Mouse (Mus musculus) limb, embryonic 14.5 days (tissue): ENCODE measurements at regions not wholly inside any gene's neighbourhood (a gene's known extent, or its start where the extent isn't known, plus 50 kb on each side); places are given as distances from the start of the nearest gene placed in this dataset.

Source experiments
- ATAC-seq: fragments of 200-750 bp; cut with Nextera tagmentation; 2 replicates; pipeline ENCODE4 v1.8.0; 2017; ENCODE audit warnings: low read depth, moderate number of reproducible peaks, moderate TSS enrichment; ENCODE audit not compliant: low FRiP score
- DNase-seq: peaks from one replicate; pipeline ENCODE4 v3.0.0-alpha.2; 2015; ENCODE audit warnings: low spot score
- H3K27ac ChIP-seq: fragments of 300-500 bp; sonication (generic); replicated peaks from 2 replicates; pipeline ENCODE4 v1.5.1; 2014; ENCODE audit warnings: low read depth, mild to moderate bottlenecking, low read length, moderate library complexity, mixed read lengths
- H3K27me3 ChIP-seq: fragments of 300-500 bp; sonication (generic); 2 replicates; pipeline ENCODE4 v1.6.1; 2014; ENCODE audit warnings: low read length, mixed read lengths; ENCODE audit not compliant: control insufficient read depth, insufficient read depth
- H3K36me3 ChIP-seq: fragments of 300-500 bp; sonication (generic); 2 replicates; pipeline ENCODE4 v1.6.1; 2014; ENCODE audit warnings: mild to moderate bottlenecking, low read length, moderate library complexity, mixed read lengths; ENCODE audit not compliant: control insufficient read depth, insufficient read depth
- H3K4me1 ChIP-seq: fragments of 300-500 bp; sonication (generic); 2 replicates; pipeline ENCODE4 v1.6.1; 2014; ENCODE audit warnings: antibody characterized with exemption, low read length, mixed read lengths; ENCODE audit not compliant: control insufficient read depth, insufficient read depth
- H3K4me2 ChIP-seq: fragments of 300-500 bp; sonication (generic); replicated peaks from 2 replicates; pipeline ENCODE4 v1.6.1; 2014; ENCODE audit warnings: low read depth, mild to moderate bottlenecking, low read length, moderate library complexity; ENCODE audit not compliant: severe bottlenecking
- H3K4me3 ChIP-seq: fragments of 300-500 bp; sonication (generic); replicated peaks from 2 replicates; pipeline ENCODE4 v1.5.1; 2014; ENCODE audit warnings: low read length
- H3K9ac ChIP-seq: fragments of 300-500 bp; sonication (generic); 2 replicates; pipeline ENCODE4 v1.6.1; 2014; ENCODE audit warnings: mild to moderate bottlenecking, low read depth, low read length, moderate library complexity; ENCODE audit not compliant: severe bottlenecking
- H3K9me3 ChIP-seq: fragments of 300-500 bp; sonication (generic); 2 replicates; pipeline ENCODE4 v1.6.1; 2016; ENCODE audit warnings: low read length; ENCODE audit not compliant: control insufficient read depth
- POLR2A ChIP-seq: fragments of 200-500 bp; IDR thresholded peaks from 2 replicates; pipeline ENCODE4 v1.8.0; 2012; ENCODE audit warnings: inconsistent platforms, mild to moderate bottlenecking, moderate library complexity, borderline replicate concordance; ENCODE audit not compliant: insufficient read depth, insufficient read length; ENCODE audit errors: extremely low read depth
- WGBS: fragments of 180-500 bp; shearing (Covaris S2); extraction: QIAGEN DNeasy Blood & Tissue Kit; methylation state at CpG from one replicate; pipeline ENCODE4 v1.1.7; 2014; 5-methylcytosine and 5-hydroxymethylcytosine counted together

DNA sequence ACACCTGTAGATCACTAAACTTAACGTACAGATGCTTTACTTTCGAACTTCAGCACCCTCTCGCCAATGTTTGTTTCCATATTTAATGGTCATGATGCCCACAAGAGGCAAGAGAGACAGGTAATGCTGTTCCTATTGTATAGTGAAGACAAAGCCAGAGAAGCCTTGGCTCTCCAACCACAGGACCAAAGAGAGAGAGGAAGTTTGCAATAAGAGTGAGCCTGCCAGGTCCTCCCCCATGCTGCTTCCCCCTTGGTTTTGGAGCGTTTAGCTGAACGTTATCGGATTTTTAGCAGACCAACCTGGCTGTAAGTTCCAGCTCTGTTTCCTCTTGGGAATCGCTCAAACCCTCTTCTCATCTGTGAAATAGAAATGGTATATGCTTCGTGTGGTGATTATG is 150.1 kb upstream of the Bmper start:
- TF ChIP-seq POLR2A, result no peak
- WGBS, result 69% methylated on average over 8 of the region's 8 CpGs
- Histone ChIP-seq H3K27me3 (no peaks in the 10 kb centered on the region), H3K27ac (no peak overlapping the region), H3K4me3 (no peak overlapping the region), H3K4me2 (no peak overlapping the region), H3K9me3 (no peaks in the 10 kb centered on the region), H3K4me1 (no peaks in the 10 kb centered on the region), H3K36me3 (no peaks in the 10 kb centered on the region), H3K9ac (no peak overlapping the region)
- no peak for DNase-seq
- ATAC-seq, result no peak

DNA sequence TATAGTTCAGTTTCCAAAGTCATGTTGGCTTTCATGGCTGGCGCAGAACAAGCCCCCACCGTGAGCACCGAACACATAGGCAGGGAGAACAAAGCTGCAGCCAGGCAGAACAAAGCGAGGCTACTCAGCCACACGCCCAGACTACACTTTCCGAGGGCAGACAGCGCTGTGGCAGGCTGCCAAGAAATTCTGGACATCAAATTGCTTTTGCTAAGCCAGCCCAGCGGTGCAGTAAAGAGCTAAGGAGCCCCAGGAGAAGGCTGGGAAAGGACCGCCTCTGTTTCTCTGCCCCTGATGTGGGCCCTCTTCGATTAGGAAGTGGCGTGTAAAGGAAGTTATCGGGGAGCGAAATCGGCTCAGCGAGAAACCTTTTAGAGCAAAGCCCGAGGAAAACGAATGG is 139.3 kb upstream of the Bmper start:
- WGBS, result 6% methylated on average over 17 of the region's 17 CpGs
- Histone ChIP-seq H3K9ac (no peak overlapping the region), H3K4me2 (peak overlapping the region; percentile 46)

DNA sequence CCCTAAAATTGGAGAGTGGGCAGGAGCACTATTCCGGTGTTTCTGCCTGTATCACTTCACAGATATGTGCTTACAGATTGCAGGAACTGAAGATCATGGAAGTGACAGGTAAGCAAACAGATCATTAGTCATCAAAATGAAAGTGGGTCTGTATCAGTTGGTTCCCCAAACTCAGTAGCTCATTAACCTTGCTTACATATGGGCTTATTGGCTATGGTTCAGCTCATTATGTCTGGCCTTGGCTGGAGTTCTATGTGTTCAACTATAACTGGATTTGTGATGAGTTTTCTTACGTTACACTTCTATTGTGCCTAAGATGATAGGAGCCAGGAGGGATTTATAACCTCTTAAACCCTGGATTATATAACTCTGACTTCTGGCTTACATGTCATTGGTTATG is 133.5 kb upstream of the Bmper start:
- no peak overlapping the region for H3K27ac ChIP-seq
- ATAC-seq (no peak), DNase-seq (no peak)
- 0 out of 2 replicates have a peak, but pooled peaks cover 3% of the 10 kb centered on the region for H3K4me1 ChIP-seq
- no peak for TF ChIP-seq POLR2A
- H3K4me3 ChIP-seq, result no peak overlapping the region
- no peak overlapping the region for H3K9ac ChIP-seq
- WGBS, result 69% methylated on average over 2 of the region's 2 CpGs
- H3K9me3 ChIP-seq, result no peaks in the 10 kb centered on the region
- H3K36me3 ChIP-seq, result no peaks in the 10 kb centered on the region
- no peak overlapping the region for H3K4me2 ChIP-seq
- no peaks in the 10 kb centered on the region for H3K27me3 ChIP-seq

More for the DNA sequence above, 139.3 kb upstream of the Bmper start:
- Histone ChIP-seq H3K4me1 (peaks cover 10% of the 10 kb centered on the region), H3K9me3 (no peaks in the 10 kb centered on the region), H3K4me3 (no peak overlapping the region), H3K27ac (peak overlapping the region; percentile 68), H3K27me3 (no peaks in the 10 kb centered on the region), H3K36me3 (no peaks in the 10 kb centered on the region)
- DNase-seq (peak; percentile 92), ATAC-seq (peak; percentile 90)
- TF ChIP-seq POLR2A, result no peak

DNA sequence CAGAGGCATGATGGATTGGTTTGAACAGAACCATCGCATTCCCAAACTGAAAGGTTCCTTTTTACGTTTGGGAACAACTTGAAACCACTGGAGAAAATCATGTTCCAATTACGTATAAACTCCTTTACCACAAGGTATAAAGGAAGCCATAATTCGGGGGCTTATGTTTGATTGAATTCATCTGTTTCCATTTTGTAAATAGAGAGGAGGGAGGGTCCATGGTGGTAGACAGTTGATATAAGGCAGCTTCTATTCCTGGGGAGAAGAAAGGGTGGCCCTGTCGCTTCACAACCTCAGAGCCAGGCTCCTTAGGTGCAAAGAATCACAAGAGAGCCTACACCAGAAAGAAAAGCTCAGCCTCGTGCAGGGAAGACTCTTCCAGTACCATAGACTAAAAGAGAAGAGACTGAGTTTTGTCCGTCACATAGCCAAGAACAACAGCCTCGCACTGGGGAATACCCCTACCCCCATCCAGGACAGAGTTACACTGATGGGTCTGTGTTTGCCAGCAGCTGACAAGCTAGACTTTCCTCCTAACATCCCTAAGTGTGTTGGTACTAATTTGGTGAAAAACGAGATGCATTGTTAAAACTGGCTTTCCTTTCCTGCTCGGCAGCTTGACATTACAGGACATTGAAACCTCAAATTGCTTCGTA is 125.6 kb upstream of the Bmper start:
- Histone ChIP-seq H3K9ac (no peak overlapping the region), H3K4me1 (0 out of 2 replicates have a peak, but pooled peaks cover 11% of the 10 kb centered on the region), H3K27me3 (0 out of 2 replicates have a peak, but pooled peaks cover 3% of the 10 kb centered on the region), H3K9me3 (no peaks in the 10 kb centered on the region), H3K4me2 (no peak overlapping the region), H3K36me3 (no peaks in the 10 kb centered on the region), H3K4me3 (no peak overlapping the region), H3K27ac (0 out of 2 replicates have a peak overlapping the region, but pooled peaks have one; percentile 13)
- DNase-seq (no peak), ATAC-seq (no peak)
- 25% methylated on average over 11 of the region's 11 CpGs for WGBS
- no peak for TF ChIP-seq POLR2A

DNA sequence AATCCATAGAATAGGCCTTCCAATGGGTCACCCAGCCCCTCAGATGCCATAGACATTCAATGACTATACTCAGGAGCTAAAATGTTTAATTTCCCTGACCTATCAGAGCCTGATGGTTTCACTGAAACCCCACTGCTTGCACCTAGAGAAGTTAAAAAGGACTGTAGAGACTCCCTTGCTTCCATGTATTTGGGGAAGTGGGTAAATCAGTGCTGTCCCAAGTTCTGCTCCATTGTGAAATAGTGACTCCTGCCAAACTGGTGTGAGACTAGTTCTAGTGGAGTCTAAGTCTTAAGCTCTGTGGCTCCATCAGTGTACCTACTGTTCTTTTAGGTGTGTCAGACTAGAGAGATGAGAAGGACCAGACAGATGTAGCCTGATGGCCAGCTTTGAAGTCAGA is 121.3 kb upstream of the Bmper start:
- Histone ChIP-seq H3K36me3 (no peaks in the 10 kb centered on the region), H3K27ac (no peak overlapping the region), H3K9ac (no peak overlapping the region), H3K27me3 (0 out of 2 replicates have a peak, but pooled peaks cover 3% of the 10 kb centered on the region), H3K9me3 (no peaks in the 10 kb centered on the region), H3K4me1 (0 out of 2 replicates have a peak, but pooled peaks cover 8% of the 10 kb centered on the region), H3K4me2 (no peak overlapping the region), H3K4me3 (no peak overlapping the region)
- ATAC-seq, result no peak
- no peak for DNase-seq
- TF ChIP-seq POLR2A, result no peak
